Mouse (Mus musculus): ENCODE data around the gene Ptprj.

DNA sequence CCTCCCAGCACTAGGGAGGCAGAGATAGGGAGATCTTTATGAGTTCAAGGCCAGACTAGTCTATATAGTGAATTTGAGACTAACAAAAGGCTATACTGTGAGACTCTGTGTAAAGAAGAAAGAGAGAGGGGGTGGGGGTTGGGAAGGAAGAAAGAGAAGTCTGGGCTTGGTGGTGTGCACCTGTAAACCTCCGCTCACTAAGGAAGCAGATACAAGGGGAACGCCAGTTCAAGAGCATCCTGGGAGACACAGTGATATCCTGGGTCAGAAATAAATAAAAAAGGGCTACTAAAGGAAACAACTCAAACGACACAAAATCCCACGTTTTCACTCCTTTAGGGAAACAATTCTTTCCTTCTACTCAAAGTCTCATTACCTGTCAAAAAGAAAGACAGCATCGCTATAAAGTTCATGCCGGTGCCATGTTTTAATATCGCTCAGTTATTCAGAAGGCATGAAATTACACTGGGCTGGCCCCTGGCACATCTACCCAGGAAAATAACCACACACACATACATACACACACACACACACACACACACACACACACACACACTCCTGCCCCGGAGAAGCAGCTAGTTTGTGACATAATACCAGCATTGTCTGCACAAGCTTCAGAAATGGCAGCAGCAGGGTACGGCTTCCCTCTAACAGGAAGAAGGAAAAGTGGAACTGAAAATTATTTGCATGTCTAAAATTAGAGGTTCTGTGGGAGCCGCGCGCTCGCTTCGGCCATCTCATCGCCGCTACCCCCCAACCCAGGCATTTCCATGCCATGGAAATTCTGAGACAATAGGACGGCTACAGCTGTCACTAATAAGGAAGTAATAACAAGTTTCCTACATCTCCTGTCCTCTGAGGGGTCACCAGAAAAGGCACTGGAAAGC is 6.6 kb downstream of the Ptprj start:
- TF ChIP-seq POLR2A (IDR thresholded peaks at IDR 0.05; ENCODE audit: insufficient read depth, low read depth, low read length) (no peak), CTCF (IDR thresholded peaks at IDR 0.05) (no peak), EP300 (IDR thresholded peaks at IDR 0.05; ENCODE audit: insufficient read depth, low read depth, low read length) (no peak)

Data from heart, adult 2 months (tissue).